Mouse (Mus musculus): Measurements from ENCODE around the gene Zfp771. TPM values are rescaled to one million over a fixed set of nuclear protein-coding genes. Genes with fewer than 3 reads are reported as not detected.
A peak's percentile ranks its signal among the peaks of the same experiment; 100 is the strongest.

Zfp771 gene
- total and polyA plus RNA-seq, 2 experiments from 2014 or later, result 89.0 to 101 TPM

DNA sequence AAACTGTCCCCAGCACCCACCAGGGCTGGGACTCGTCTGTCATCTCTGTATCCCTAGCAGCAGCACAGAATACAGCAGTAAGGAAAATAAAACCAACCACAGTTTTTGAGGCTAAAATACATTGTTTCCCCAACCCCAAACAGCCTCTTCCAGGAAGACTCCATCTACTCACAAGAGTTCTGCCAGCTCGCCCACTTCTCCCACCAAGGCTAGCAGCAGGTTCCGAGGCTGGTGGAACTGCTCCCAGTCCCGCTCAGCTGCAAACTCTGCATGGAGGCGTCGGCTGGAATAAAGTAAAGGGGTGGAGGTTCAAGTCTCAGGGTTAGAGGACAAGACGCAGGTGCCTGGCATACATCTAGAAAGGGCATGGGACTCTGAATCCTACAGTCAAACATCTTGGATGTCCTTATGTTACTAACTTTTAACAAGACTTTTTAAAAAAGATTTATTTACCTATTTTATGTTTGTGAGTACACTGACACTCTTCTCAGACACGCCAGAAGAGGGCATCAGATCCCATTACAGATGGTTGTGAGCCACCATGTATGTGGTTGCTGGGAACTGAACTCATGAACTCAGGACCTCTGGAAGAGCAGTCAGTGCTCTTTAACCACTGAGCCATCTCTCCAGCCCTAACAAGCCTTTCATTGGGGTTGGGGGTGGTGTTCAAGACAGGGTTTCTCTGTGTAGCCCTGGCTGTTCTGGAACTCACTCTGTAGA is 15.3 kb downstream of the Zfp771 start:
- Histone ChIP-seq H3K27me3 (ENCODE audit: insufficient read depth, low read length) (no peaks in the 10 kb centered on the region), H3K27ac (no peak overlapping the region), H3K4me2 (ENCODE audit: low read depth, low read length) (peak overlapping the region; percentile 59), H3K9ac (replicated peaks; ENCODE audit: low read length) (peak overlapping the region; percentile 1; the same call in 1 of the 2 replicates), H3K9me3 (ENCODE audit: low read length) (no peaks in the 10 kb centered on the region), H3K4me3 (ENCODE audit: low read length) (no peak overlapping the region), H3K4me1 (ENCODE audit: insufficient read depth, low read length) (no peaks in the 10 kb centered on the region), H3K36me3 (ENCODE audit: insufficient read depth, low read length) (no peaks in the 10 kb centered on the region)
- DNase-seq (ENCODE audit: low spot score), result no peak
- ATAC-seq, result no peak
- no peak; the same call in 1 of the 2 replicates for TF ChIP-seq CTCF (IDR thresholded peaks at IDR 0.05; ENCODE audit: low read depth)
- WGBS, result 69% methylated on average over 8 of the region's 8 CpGs

- no peaks in the 10 kb centered on the region for H3K4me1 ChIP-seq (ENCODE audit: insufficient read depth, low read length)
- H3K9me3 ChIP-seq (ENCODE audit: low read length), result no peaks in the 10 kb centered on the region
- DNase-seq (ENCODE audit: low spot score), result peak; percentile 99
- peak; percentile 99 for ATAC-seq
- WGBS, result under 1% methylated on average over 49 of the region's 50 CpGs
- peak within 1 kb of the TSS; percentile 59 for H3K4me3 ChIP-seq (ENCODE audit: low read length)
- H3K27me3 ChIP-seq (ENCODE audit: insufficient read depth, low read length), result no peaks in the 10 kb centered on the region
- peak within 1 kb of the TSS; percentile 28; the same call in 1 of the 2 replicates for H3K27ac ChIP-seq
- peak within 1 kb of the TSS; percentile 59 for H3K4me2 ChIP-seq (ENCODE audit: low read depth, low read length)
- peak within 1 kb of the TSS; percentile 53 for H3K9ac ChIP-seq (replicated peaks; ENCODE audit: low read length)
- peak; percentile 80 for TF ChIP-seq CTCF (IDR thresholded peaks at IDR 0.05; ENCODE audit: low read depth)
- no peaks in the 10 kb centered on the region for H3K36me3 ChIP-seq (ENCODE audit: insufficient read depth, low read length)
These were observed 16.4 kb downstream of the Zfp771 start, which contains the start of gene Dctpp1 for GRCm38 (mm10) chr7:127260309-127261111. Gene Dctpp1 (minus strand): TSS chr7:127260709.

DNA sequence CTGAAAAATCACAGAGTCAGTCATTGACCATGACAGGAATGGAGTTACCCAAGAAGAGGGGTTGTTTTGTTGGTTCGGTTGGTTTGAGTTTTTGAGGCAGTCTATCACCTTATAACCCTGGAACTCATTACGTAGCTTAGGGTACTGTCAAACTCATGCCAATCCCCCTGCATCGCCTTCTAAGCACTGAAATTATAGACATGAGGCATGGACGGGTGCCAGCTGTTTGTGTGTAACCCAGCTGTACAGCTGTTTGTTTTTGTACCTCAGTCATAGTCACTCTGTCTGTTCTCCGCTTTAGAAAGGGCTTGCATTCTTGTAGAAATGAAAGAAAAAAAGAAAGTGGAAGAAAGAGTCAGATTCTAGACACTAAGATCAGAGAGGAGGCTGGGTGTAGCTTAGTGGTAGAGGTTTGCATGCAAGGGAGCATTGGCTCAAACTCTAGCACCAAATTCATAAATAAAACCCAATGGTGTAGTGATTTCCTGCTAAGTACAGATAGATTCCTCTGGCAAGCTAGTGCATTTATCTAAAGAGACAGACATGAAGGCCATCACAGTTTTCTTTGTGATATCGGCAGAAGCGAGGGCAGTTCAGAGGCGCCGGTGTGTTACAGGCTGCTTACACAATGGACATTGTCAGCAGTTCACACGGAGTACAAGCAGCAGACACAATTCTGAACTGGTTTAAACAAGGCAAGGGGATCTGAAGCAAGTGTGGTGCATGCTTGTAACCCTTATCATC is 18.3 kb downstream of the Zfp771 start:
- Histone ChIP-seq H3K4me1 (ENCODE audit: insufficient read depth, low read length) (no peaks in the 10 kb centered on the region), H3K9ac (replicated peaks; ENCODE audit: low read length) (no peak overlapping the region), H3K36me3 (ENCODE audit: insufficient read depth, low read length) (no peaks in the 10 kb centered on the region), H3K9me3 (ENCODE audit: low read length) (no peaks in the 10 kb centered on the region), H3K27me3 (ENCODE audit: insufficient read depth, low read length) (no peaks in the 10 kb centered on the region), H3K4me3 (ENCODE audit: low read length) (no peak overlapping the region), H3K4me2 (ENCODE audit: low read depth, low read length) (no peak overlapping the region), H3K27ac (no peak overlapping the region)
- no peak for ATAC-seq
- 79% methylated on average over 10 of the region's 10 CpGs for WGBS
- DNase-seq (ENCODE audit: low spot score), result no peak
- no peak for TF ChIP-seq CTCF (IDR thresholded peaks at IDR 0.05; ENCODE audit: low read depth)

DNA sequence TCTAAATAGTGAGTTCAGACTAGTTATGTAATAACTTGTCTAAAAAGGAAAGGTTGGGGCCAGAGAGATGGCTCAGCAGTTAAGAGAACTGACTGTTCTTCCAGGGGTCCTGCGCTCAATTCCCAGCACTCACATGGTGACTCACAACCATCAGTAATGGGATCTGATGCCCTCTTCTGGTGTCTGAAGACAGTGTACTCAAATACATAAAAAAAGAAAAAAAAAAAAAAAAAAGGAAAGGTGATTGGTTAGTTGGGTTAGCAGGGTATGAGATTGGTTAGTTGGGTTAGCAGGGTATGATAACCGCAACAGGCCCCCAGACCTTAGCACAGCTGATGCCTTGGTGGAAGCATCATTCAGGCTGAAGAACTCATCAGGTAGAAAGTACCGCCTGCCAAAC is 19.5 kb downstream of the Zfp771 start:
- no peak for ATAC-seq
- no peaks in the 10 kb centered on the region for H3K36me3 ChIP-seq (ENCODE audit: insufficient read depth, low read length)
- WGBS, result 95% methylated on average over 3 of the region's 3 CpGs
- H3K27me3 ChIP-seq (ENCODE audit: insufficient read depth, low read length), result no peaks in the 10 kb centered on the region
- no peaks in the 10 kb centered on the region for H3K4me1 ChIP-seq (ENCODE audit: insufficient read depth, low read length)
- H3K4me3 ChIP-seq (ENCODE audit: low read length), result no peak overlapping the region
- DNase-seq (ENCODE audit: low spot score), result no peak
- H3K9ac ChIP-seq (replicated peaks; ENCODE audit: low read length), result no peak overlapping the region
- no peaks in the 10 kb centered on the region for H3K9me3 ChIP-seq (ENCODE audit: low read length)
- H3K4me2 ChIP-seq (ENCODE audit: low read depth, low read length), result no peak overlapping the region
- no peak for TF ChIP-seq CTCF (IDR thresholded peaks at IDR 0.05; ENCODE audit: low read depth)
- no peak overlapping the region for H3K27ac ChIP-seq

- no peak overlapping the region for H3K9ac ChIP-seq (replicated peaks; ENCODE audit: low read length)
- WGBS, result 87% methylated on average over 2 of the region's 2 CpGs
- no peaks in the 10 kb centered on the region for H3K9me3 ChIP-seq (ENCODE audit: low read length)
- peaks cover 11% of the 10 kb centered on the region for H3K4me1 ChIP-seq (ENCODE audit: insufficient read depth, low read length)
- no peak overlapping the region for H3K4me3 ChIP-seq (ENCODE audit: low read length)
- no peak for TF ChIP-seq CTCF (IDR thresholded peaks at IDR 0.05; ENCODE audit: low read depth)
- no peak overlapping the region for H3K4me2 ChIP-seq (ENCODE audit: low read depth, low read length)
- ATAC-seq (no peak), DNase-seq (ENCODE audit: low spot score) (no peak)
- H3K27me3 ChIP-seq (ENCODE audit: insufficient read depth, low read length), result no peaks in the 10 kb centered on the region
- no peak overlapping the region for H3K27ac ChIP-seq
- no peaks in the 10 kb centered on the region for H3K36me3 ChIP-seq (ENCODE audit: insufficient read depth, low read length)
These were observed 26.2 kb downstream of the Zfp771 start for GRCm38 (mm10) chr7:127270256-127270655.

DNA sequence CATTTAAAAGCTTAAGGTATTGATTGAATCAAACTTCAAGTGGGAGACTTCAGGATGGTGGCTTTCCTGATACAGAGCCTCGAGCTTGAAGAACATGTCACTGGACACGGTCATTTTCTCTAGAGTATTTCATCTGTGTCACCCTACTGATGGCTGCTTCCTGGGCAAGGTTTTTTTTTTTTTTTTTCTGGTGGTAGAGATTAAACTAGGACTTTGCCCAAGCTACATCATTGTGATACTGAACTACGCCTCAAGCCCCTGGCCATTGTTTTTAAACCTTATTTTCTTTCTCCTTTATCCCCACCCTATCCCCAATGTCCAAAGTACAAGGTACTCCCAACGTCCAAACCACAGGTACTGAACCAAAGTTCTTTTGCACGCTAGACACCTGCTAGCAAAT is 26.6 kb downstream of the Zfp771 start:
- no peaks in the 10 kb centered on the region for H3K27me3 ChIP-seq (ENCODE audit: insufficient read depth, low read length)
- H3K4me1 ChIP-seq (ENCODE audit: insufficient read depth, low read length), result peaks cover 11% of the 10 kb centered on the region
- no peaks in the 10 kb centered on the region for H3K36me3 ChIP-seq (ENCODE audit: insufficient read depth, low read length)
- WGBS, result 93% methylated on average over 5 of the region's 5 CpGs
- DNase-seq (ENCODE audit: low spot score), result no peak
- TF ChIP-seq CTCF (IDR thresholded peaks at IDR 0.05; ENCODE audit: low read depth), result no peak
- H3K4me2 ChIP-seq (ENCODE audit: low read depth, low read length), result no peak overlapping the region
- H3K4me3 ChIP-seq (ENCODE audit: low read length), result no peak overlapping the region
- no peak for ATAC-seq
- no peaks in the 10 kb centered on the region for H3K9me3 ChIP-seq (ENCODE audit: low read length)
- no peak overlapping the region for H3K27ac ChIP-seq
- no peak overlapping the region for H3K9ac ChIP-seq (replicated peaks; ENCODE audit: low read length)

Measured in hindbrain, postnatal 0 days (tissue).